11 mouse cellular contexts compared by ENCODE assay signal in genomic region chr13:92613094-92613493, GRCm38 (mm10). TPM values are rescaled to one million over a fixed set of nuclear protein-coding genes. Genes with fewer than 3 reads are reported as not detected.
DNase-seq lines count a peak whose midpoint lies in the region; ATAC-seq and TF ChIP-seq lines count a peak whose summit lies in the region.
"Had no signal": no experiment of that assay in that cellular context is flagged by ENCODE, and none has a peak within 500 bp of the region (broad histone marks: within the 10 kb centered on the region; RNA-seq: fewer than 3 reads in every experiment).

No protein-coding gene starts in this region.

- no peak overlapping the region for H3K4me3 ChIP-seq in forebrain, embryonic 13.5 days
- H3K4me3 ChIP-seq in forebrain, embryonic 10.5 days, result no peak overlapping the region
- no peak overlapping the region for H3K4me3 ChIP-seq in lung, postnatal 0 days (ENCODE audit: low read depth, low read length)
- H3K4me3 ChIP-seq in intestine, embryonic 15.5 days (replicated peaks), result no peak overlapping the region; the same call in 1 of the 2 replicates
- H3K4me3 ChIP-seq in neural tube, embryonic 14.5 days (ENCODE audit: low read depth, low read length), result peak overlapping the region; percentile 78; the same call in 1 of the 2 replicates

- peaks cover 10% of the 10 kb centered on the region for H3K4me1 ChIP-seq in forebrain, embryonic 13.5 days
- peaks cover 29% of the 10 kb centered on the region for H3K4me1 ChIP-seq in forebrain, embryonic 10.5 days
- peaks cover 12% of the 10 kb centered on the region; the same call in 1 of the 2 replicates for H3K4me1 ChIP-seq in lung, postnatal 0 days (ENCODE audit: insufficient read depth, low read depth, low read length)
- H3K4me1 ChIP-seq in intestine, embryonic 15.5 days (replicated peaks), result peaks cover 12% of the 10 kb centered on the region
- H3K4me1 ChIP-seq in neural tube, embryonic 14.5 days (ENCODE audit: control insufficient read depth, insufficient read depth, low read length), result peaks cover 5% of the 10 kb centered on the region; the same call in 1 of the 2 replicates

- H3K9me3 ChIP-seq in forebrain, embryonic 13.5 days (replicated peaks), result no peaks in the 10 kb centered on the region
- no peaks in the 10 kb centered on the region; the same call in 1 of the 2 replicates for H3K9me3 ChIP-seq in forebrain, embryonic 10.5 days
- H3K9me3 ChIP-seq in lung, postnatal 0 days (ENCODE audit: low read length), result no peaks in the 10 kb centered on the region
- no peaks in the 10 kb centered on the region for H3K9me3 ChIP-seq in intestine, embryonic 15.5 days
- no peaks in the 10 kb centered on the region for H3K9me3 ChIP-seq in neural tube, embryonic 14.5 days (ENCODE audit: control insufficient read depth, low read length)

- no peaks in the 10 kb centered on the region for H3K36me3 ChIP-seq in forebrain, embryonic 13.5 days (ENCODE audit: poor library complexity, severe bottlenecking)
- H3K36me3 ChIP-seq in forebrain, embryonic 10.5 days (replicated peaks), result no peaks in the 10 kb centered on the region
- H3K36me3 ChIP-seq in lung, postnatal 0 days (ENCODE audit: insufficient read depth, low read length), result no peaks in the 10 kb centered on the region
- no peaks in the 10 kb centered on the region for H3K36me3 ChIP-seq in intestine, embryonic 15.5 days
- no peaks in the 10 kb centered on the region for H3K36me3 ChIP-seq in neural tube, embryonic 14.5 days (ENCODE audit: control insufficient read depth, insufficient read depth, low read length)

- ATAC-seq in forebrain, embryonic 13.5 days, result no peak
- peak; percentile 20; the same call in 1 of the 2 replicates for ATAC-seq in lung, postnatal 0 days
- peak; percentile 63 for ATAC-seq in intestine, embryonic 15.5 days
- ATAC-seq in neural tube, embryonic 14.5 days (ENCODE audit: low read depth), result no peak

- H3K27me3 ChIP-seq in forebrain, embryonic 13.5 days, result no peaks in the 10 kb centered on the region
- H3K27me3 ChIP-seq in forebrain, embryonic 10.5 days (ENCODE audit: poor library complexity, severe bottlenecking), result peaks cover 14% of the 10 kb centered on the region
- no peaks in the 10 kb centered on the region for H3K27me3 ChIP-seq in lung, postnatal 0 days (replicated peaks; ENCODE audit: insufficient read depth, low read length)
- H3K27me3 ChIP-seq in intestine, embryonic 15.5 days (replicated peaks), result no peaks in the 10 kb centered on the region
- H3K27me3 ChIP-seq in neural tube, embryonic 14.5 days (ENCODE audit: control insufficient read depth, insufficient read depth, low read length), result no peaks in the 10 kb centered on the region

- no peak for DNase-seq in forebrain, embryonic 10.5 days (ENCODE audit: extremely low spot score, low spot score)
- DNase-seq in lung, postnatal 0 days (ENCODE audit: low spot score), result peak; percentile 69
- DNase-seq in lung, postnatal 14 days, result no peak
- DNase-seq in left cerebral cortex, postnatal 14 days (ENCODE audit: low spot score in 2 of 2), result no peak
- DNase-seq in spleen, postnatal 36 days (ENCODE audit: low spot score in 2 of 2), result no peak
- DNase-seq: adrenal gland, adult 8-10 months had no signal

- WGBS in forebrain, embryonic 13.5 days, result 88% methylated on average over 5 of the region's 5 CpGs
- WGBS in forebrain, embryonic 10.5 days, result 91% methylated on average over 5 of the region's 5 CpGs
- WGBS in lung, postnatal 0 days, result 55% methylated on average over 5 of the region's 5 CpGs
- WGBS in intestine, embryonic 15.5 days, result 52% methylated on average over 5 of the region's 5 CpGs
- WGBS in neural tube, embryonic 14.5 days, result 67% methylated on average over 5 of the region's 5 CpGs

- TF ChIP-seq CTCF in lung, postnatal 0 days (IDR thresholded peaks at IDR 0.05), result no peak

- H3K4me2 ChIP-seq in forebrain, embryonic 13.5 days, result peak overlapping the region; percentile 88; the same call in 1 of the 2 replicates
- peak overlapping the region; percentile 96; the same call in 1 of the 2 replicates for H3K4me2 ChIP-seq in lung, postnatal 0 days (replicated peaks; ENCODE audit: low read depth, low read length)
- peak overlapping the region; percentile 79 for H3K4me2 ChIP-seq in intestine, embryonic 15.5 days (replicated peaks)
- peak overlapping the region; percentile 89 for H3K4me2 ChIP-seq in neural tube, embryonic 14.5 days (ENCODE audit: low read depth, low read length)

- no peak overlapping the region for H3K9ac ChIP-seq in forebrain, embryonic 13.5 days
- H3K9ac ChIP-seq in lung, postnatal 0 days (replicated peaks; ENCODE audit: low read depth), result no peak overlapping the region
- H3K9ac ChIP-seq in intestine, embryonic 15.5 days, result 0 out of 2 replicates have a peak overlapping the region, but pooled peaks have one; percentile 10
- H3K9ac ChIP-seq in neural tube, embryonic 14.5 days (replicated peaks; ENCODE audit: low read depth, low read length), result no peak overlapping the region; the same call in 1 of the 2 replicates

- no peak for TF ChIP-seq EP300 in lung, postnatal 0 days (IDR thresholded peaks at IDR 0.05)

- H3K27ac ChIP-seq in forebrain, embryonic 13.5 days, result no peak overlapping the region
- H3K27ac ChIP-seq in forebrain, embryonic 10.5 days, result no peak overlapping the region
- no peak overlapping the region for H3K27ac ChIP-seq in lung, postnatal 0 days (ENCODE audit: low read length)
- peak overlapping the region; percentile 66 for H3K27ac ChIP-seq in intestine, embryonic 15.5 days
- H3K27ac ChIP-seq in neural tube, embryonic 14.5 days (ENCODE audit: low read depth, low read length), result no peak overlapping the region

- intact Hi-C loops in left cerebral cortex, postnatal 14 days (cut with DNase I), result loop anchor here (5.0 kb wide), 1 partner anchor 84 kb away; no protein-coding TSS in a partner anchor

RNA-seq across cellular contexts. Expression of gene Serinc5, which starts 2.2 kb away (rescaled TPM):
- 11.5 and 13.3 TPM in 2 replicates for polyA plus RNA-seq in forebrain, embryonic 13.5 days (2015; fragmentation: Nextera tagmentation; extraction: Ambion mirVana)
- polyA plus RNA-seq in forebrain, embryonic 10.5 days (2016; fragmentation: Nextera tagmentation; extraction: Ambion mirVana), result 8.2 and 8.9 TPM in 2 replicates
- 21.4 and 22.0 TPM in 2 replicates for polyA plus RNA-seq in lung, postnatal 0 days (2015; fragmentation: Nextera tagmentation; extraction: Ambion mirVana)
- polyA plus RNA-seq in intestine, embryonic 15.5 days (2015; fragmentation: Nextera tagmentation; extraction: Ambion mirVana), result 18.3 and 21.4 TPM in 2 replicates
- 16.7 and 27.0 TPM in 2 replicates for polyA plus RNA-seq in neural tube, embryonic 14.5 days (2014; fragmentation: Nextera tagmentation; extraction: Ambion mirVana)
- 10 to 100 TPM; 60.2 to 73.2 TPM for total RNA-seq in left cerebral cortex, postnatal 14 days (2021)

RNA-seq across cellular contexts. Expression of gene Spz1, which starts 37.1 kb away (rescaled TPM):
- polyA plus RNA-seq in forebrain, embryonic 13.5 days (2015; fragmentation: Nextera tagmentation; extraction: Ambion mirVana), result not detected in 2 replicates
- polyA plus RNA-seq in forebrain, embryonic 10.5 days (2016; fragmentation: Nextera tagmentation; extraction: Ambion mirVana), result not detected in 2 replicates
- polyA plus RNA-seq in lung, postnatal 0 days (2015; fragmentation: Nextera tagmentation; extraction: Ambion mirVana), result not detected in 2 replicates
- not detected in 2 replicates for polyA plus RNA-seq in intestine, embryonic 15.5 days (2015; fragmentation: Nextera tagmentation; extraction: Ambion mirVana)
- polyA plus RNA-seq in neural tube, embryonic 14.5 days (2014; fragmentation: Nextera tagmentation; extraction: Ambion mirVana), result not detected in 2 replicates
- not detected for total RNA-seq in left cerebral cortex, postnatal 14 days (2021)
- total RNA-seq: adrenal gland, adult 8-10 months; gastrocnemius, adult 18-20 months; layer of hippocampus, postnatal 10 days had no signal

Comparison
In these comparisons a context has a peak if more than half of its experiments do, and no peak if none do; other contexts are left out.
1. ATAC-seq: peak in lung, postnatal 0 days (single experiment) and intestine, embryonic 15.5 days (single experiment); none in forebrain, embryonic 13.5 days (single experiment) and neural tube, embryonic 14.5 days (single experiment).
2. Peak in every context shown above with its lines, with median percentiles within 50 percentile points of each other: H3K4me2 ChIP-seq.